Mouse (Mus musculus) erythroblast, adult 5-6 weeks (primary cell): ENCODE measurements at regions not wholly inside any gene's neighbourhood (a gene's known extent, or its start where the extent isn't known, plus 50 kb on each side); places are given as distances from the start of the nearest gene placed in this dataset.

Experiments
- ATAC-seq: replicated peaks from 2 replicates; pipeline ENCODE4 v1.8.0; 2016; ENCODE audit warnings: moderate number of reproducible peaks, mild to moderate bottlenecking, moderate TSS enrichment, inconsistent platforms; ENCODE audit not compliant: poor library complexity, low FRiP score, severe bottlenecking

DNA sequence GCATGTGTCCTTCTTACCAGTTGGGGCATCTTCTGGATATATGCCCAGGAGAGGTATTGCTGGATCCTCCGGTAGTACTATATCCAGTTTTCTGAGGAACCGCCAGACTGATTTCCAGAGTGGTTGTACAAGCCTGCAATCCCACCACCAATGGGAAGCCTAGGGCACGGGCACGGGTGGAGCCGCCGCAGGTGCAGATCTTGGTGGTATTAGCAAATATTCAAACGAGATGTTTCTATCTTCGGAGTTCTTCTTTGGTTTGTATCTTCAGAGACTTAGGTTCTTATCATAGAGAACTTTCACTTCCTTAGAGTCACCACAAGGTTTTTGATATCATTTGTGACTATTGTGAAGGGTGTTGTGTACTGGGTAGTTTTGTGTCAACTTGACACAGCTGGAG lies 103.1 kb downstream of the Btbd35f12 start:
- peak; percentile 99 for ATAC-seq
